In genomic region chr10:64049946-64050345, GRCm38 (mm10) we compare ENCODE assay signal across 27 mouse cellular contexts. TPM values are rescaled to one million over a fixed set of nuclear protein-coding genes. Genes with fewer than 3 reads are reported as not detected.
DNase-seq lines count a peak whose midpoint lies in the region; ATAC-seq and TF ChIP-seq lines count a peak whose summit lies in the region.
"Had no signal": no experiment of that assay in that cellular context is flagged by ENCODE, and none has a peak within 500 bp of the region (broad histone marks: within the 10 kb centered on the region; RNA-seq: fewer than 3 reads in every experiment).

No protein-coding gene starts in this region.

- no peaks in the 10 kb centered on the region for H3K27me3 ChIP-seq in hindbrain, postnatal 0 days (ENCODE audit: insufficient read depth, low read length)
- H3K27me3 ChIP-seq in hindbrain, embryonic 11.5 days (ENCODE audit: control insufficient read depth, insufficient read depth, low read length): no peaks in the 10 kb centered on the region
- H3K27me3 ChIP-seq: embryonic facial prominence, embryonic 13.5 days; forebrain, embryonic 12.5 days; forebrain, embryonic 15.5 days; heart, embryonic 12.5 days; heart, embryonic 15.5 days; hindbrain, embryonic 12.5 days; hindbrain, embryonic 15.5 days had no signal

- no peak for TF ChIP-seq POLR2A in brain, embryonic 14.5 days (IDR thresholded peaks at IDR 0.05; ENCODE audit: borderline replicate concordance, extremely low read depth, insufficient read depth, insufficient read length, poor library complexity, severe bottlenecking)

- 50% methylated on average over 6 of the region's 6 CpGs for WGBS in hindbrain, postnatal 0 days
- 86% methylated on average over 6 of the region's 6 CpGs for WGBS in hindbrain, embryonic 11.5 days

- intact Hi-C loops in left cerebral cortex, postnatal 4 days (cut with DNase I): no loop called here

- no peaks in the 10 kb centered on the region for H3K9me3 ChIP-seq in hindbrain, postnatal 0 days (ENCODE audit: low read length)
- no peaks in the 10 kb centered on the region for H3K9me3 ChIP-seq in hindbrain, embryonic 11.5 days (ENCODE audit: control insufficient read depth, low read length)
- H3K9me3 ChIP-seq: embryonic facial prominence, embryonic 10.5 days; embryonic facial prominence, embryonic 13.5 days; forebrain, embryonic 12.5 days; forebrain, embryonic 15.5 days; heart, embryonic 12.5 days; heart, embryonic 15.5 days; hindbrain, embryonic 12.5 days; hindbrain, embryonic 15.5 days had no signal

- H3K27ac ChIP-seq in hindbrain, postnatal 0 days: no peak overlapping the region
- H3K27ac ChIP-seq in hindbrain, embryonic 11.5 days (ENCODE audit: low read depth, low read length): no peak overlapping the region
- H3K27ac ChIP-seq in layer of hippocampus, adult 2 months: no peak overlapping the region
- H3K27ac ChIP-seq: embryonic facial prominence, embryonic 10.5 days; embryonic facial prominence, embryonic 13.5 days; forebrain, embryonic 12.5 days; forebrain, embryonic 15.5 days; heart, embryonic 15.5 days; hindbrain, embryonic 12.5 days; hindbrain, embryonic 15.5 days had no signal

- H3K9ac ChIP-seq in hindbrain, postnatal 0 days (replicated peaks; ENCODE audit: low read length): no peak overlapping the region
- no peak overlapping the region for H3K9ac ChIP-seq in hindbrain, embryonic 11.5 days (ENCODE audit: low read depth, low read length)
- H3K9ac ChIP-seq: embryonic facial prominence, embryonic 13.5 days; forebrain, embryonic 12.5 days; forebrain, embryonic 15.5 days; heart, embryonic 12.5 days; heart, embryonic 15.5 days; hindbrain, embryonic 12.5 days; hindbrain, embryonic 15.5 days had no signal

- no peak overlapping the region for H3K4me2 ChIP-seq in hindbrain, postnatal 0 days (ENCODE audit: low read depth, low read length)
- no peak overlapping the region for H3K4me2 ChIP-seq in hindbrain, embryonic 11.5 days (replicated peaks; ENCODE audit: low read depth, low read length)
- H3K4me2 ChIP-seq: embryonic facial prominence, embryonic 13.5 days; forebrain, embryonic 12.5 days; forebrain, embryonic 15.5 days; heart, embryonic 12.5 days; hindbrain, embryonic 12.5 days; hindbrain, embryonic 15.5 days had no signal

- no peak for ATAC-seq in hindbrain, postnatal 0 days
- ATAC-seq in hindbrain, embryonic 11.5 days (ENCODE audit: low FRiP score): no peak
- ATAC-seq: CD4-positive, CD25-positive, alpha-beta regulatory T cell, adult 4 months; forebrain, embryonic 15.5 days; inflammation-experienced regulatory T-cells, adult 6 months had no signal

- no peaks in the 10 kb centered on the region for H3K36me3 ChIP-seq in hindbrain, postnatal 0 days (ENCODE audit: insufficient read depth, low read length)
- no peaks in the 10 kb centered on the region for H3K36me3 ChIP-seq in hindbrain, embryonic 11.5 days (ENCODE audit: control insufficient read depth, insufficient read depth, low read length)
- H3K36me3 ChIP-seq: embryonic facial prominence, embryonic 10.5 days; embryonic facial prominence, embryonic 13.5 days; forebrain, embryonic 12.5 days; forebrain, embryonic 15.5 days; heart, embryonic 12.5 days; heart, embryonic 15.5 days; hindbrain, embryonic 12.5 days; hindbrain, embryonic 15.5 days had no signal

- H3K4me1 ChIP-seq in hindbrain, postnatal 0 days (ENCODE audit: insufficient read depth, low read length): no peaks in the 10 kb centered on the region
- no peaks in the 10 kb centered on the region for H3K4me1 ChIP-seq in hindbrain, embryonic 11.5 days (replicated peaks; ENCODE audit: control insufficient read depth, insufficient read depth, low read length)
- H3K4me1 ChIP-seq: embryonic facial prominence, embryonic 10.5 days; embryonic facial prominence, embryonic 13.5 days; forebrain, embryonic 12.5 days; forebrain, embryonic 15.5 days; hindbrain, embryonic 12.5 days; hindbrain, embryonic 15.5 days had no signal

- peak; percentile 66 for DNase-seq in hindbrain, postnatal 0 days (ENCODE audit: low spot score)
- no peak for DNase-seq in hindbrain, embryonic 11.5 days (ENCODE audit: low spot score)
- peak; percentile 39 for DNase-seq in left cerebral cortex, postnatal 4 days
- no peak for DNase-seq in left cerebral cortex, adult 9 months (ENCODE audit: low spot score in 2 of 2)
- peak; percentile 29 for DNase-seq in brain, embryonic 14.5 days (ENCODE audit: low read depth)
- no peak for DNase-seq in layer of hippocampus, adult 2 months (ENCODE audit: low spot score in 2 of 2)
- DNase-seq: adrenal gland, adult 2 months; adrenal gland, postnatal 14 days; cerebellum, adult 18-20 months; cerebellum, adult 9-10 months; cerebellum, postnatal 36 days; embryo, embryonic 11 days; gastrocnemius, postnatal 25 days; heart, postnatal 36 days had no signal

- TF ChIP-seq CTCF in hindbrain, postnatal 0 days (IDR thresholded peaks at IDR 0.05; ENCODE audit: low read depth): no peak
- no peak for TF ChIP-seq CTCF in brain, embryonic 14.5 days (IDR thresholded peaks at IDR 0.05; ENCODE audit: borderline replicate concordance, extremely low read depth, insufficient read depth, insufficient read length)
- no peak for TF ChIP-seq CTCF in layer of hippocampus, adult 2 months (conservative IDR thresholded peaks at IDR 0.05)

- H3K4me3 ChIP-seq in hindbrain, postnatal 0 days (ENCODE audit: low read length): no peak overlapping the region
- H3K4me3 ChIP-seq in hindbrain, embryonic 11.5 days (ENCODE audit: low read depth, low read length): no peak overlapping the region
- no peak overlapping the region for H3K4me3 ChIP-seq in layer of hippocampus, adult 2 months
- H3K4me3 ChIP-seq: embryonic facial prominence, embryonic 10.5 days; embryonic facial prominence, embryonic 13.5 days; erythroblast, embryonic 14.5 days; forebrain, embryonic 12.5 days; forebrain, embryonic 15.5 days; heart, embryonic 12.5 days; heart, embryonic 15.5 days; hindbrain, embryonic 12.5 days; hindbrain, embryonic 15.5 days had no signal

RNA-seq across cellular contexts. Expression of gene Lrrtm3, which starts 40.1 kb away (rescaled TPM):
- total RNA-seq in hindbrain, postnatal 0 days (2014; rRNA removed): 28.0 and 36.9 TPM in 2 replicates
- polyA plus RNA-seq in hindbrain, postnatal 0 days (2015; fragmentation: Nextera tagmentation; extraction: Ambion mirVana): 29.0 and 33.0 TPM in 2 replicates
- polyA plus RNA-seq in hindbrain, embryonic 11.5 days (2014; fragmentation: Nextera tagmentation; extraction: Ambion mirVana): 5.7 and 9.1 TPM in 2 replicates
- total RNA-seq in left cerebral cortex, postnatal 4 days (2021): 10 to 100 TPM; 39.5 to 45.9 TPM
- polyA plus RNA-seq in brain, embryonic 14.5 days (2012; rRNA removed): 8.5 and 15.3 TPM in 2 replicates
- total RNA-seq in layer of hippocampus, adult 2 months (2021): 10 to 100 TPM; 18.2 to 21.1 TPM
- total RNA-seq: MEL had no signal
- polyA plus RNA-seq: C2C12; CD4-positive, CD25-positive, alpha-beta regulatory T cell, adult 4 months; erythroblast, embryonic 14.5 days had no signal

Comparison
In these comparisons a context has a peak if more than half of its experiments do, and no peak if none do; other contexts are left out.
1. DNase-seq: peak in hindbrain, postnatal 0 days (single experiment), left cerebral cortex, postnatal 4 days (single experiment) and brain, embryonic 14.5 days (single experiment); none in hindbrain, embryonic 11.5 days (single experiment), left cerebral cortex, adult 9 months (0 of 2) and layer of hippocampus, adult 2 months (0 of 2).